8 mouse cellular contexts compared by ENCODE assay signal in genomic region chr11:60416963-60417716, GRCm38 (mm10). TPM values are rescaled to one million over a fixed set of nuclear protein-coding genes. Genes with fewer than 3 reads are reported as not detected.
A peak's percentile ranks its signal among the peaks of the same experiment; 100 is the strongest.
DNase-seq lines count a peak whose midpoint lies in the region; ATAC-seq and TF ChIP-seq lines count a peak whose summit lies in the region.

Gene Gid4 (plus strand): TSS chr11:60417145.

- H3K9me3 ChIP-seq in MEL (replicated peaks; ENCODE audit: insufficient read depth, low read length) = no peaks in the 10 kb centered on the region
- H3K9me3 ChIP-seq in forebrain, postnatal 0 days (ENCODE audit: low read length) = no peaks in the 10 kb centered on the region
- no peaks in the 10 kb centered on the region for H3K9me3 ChIP-seq in lung, embryonic 15.5 days

- no peak for TF ChIP-seq RAD21 in MEL (IDR thresholded peaks at IDR 0.05; ENCODE audit: low read depth, low read length)

- TF ChIP-seq POLR2A in MEL (IDR thresholded peaks at IDR 0.05; ENCODE audit: control insufficient read depth in 1 of 2, insufficient read depth in 1 of 2, low read depth in 1 of 2, low read length in 2 of 2, poor library complexity in 1 of 2) = peak; percentile 76 to 90
- peak; percentile 54 for TF ChIP-seq POLR2A in cerebellum, adult 2 months (IDR thresholded peaks at IDR 0.05; ENCODE audit: borderline replicate concordance, insufficient read depth, low read length)

- DNase-seq in MEL (ENCODE audit: low read depth, low spot score) = peak; percentile 100
- DNase-seq in cerebellum, adult 2 months = peak; percentile 99
- DNase-seq in forebrain, postnatal 0 days = peak; percentile 100
- peak; percentile 99 for DNase-seq in heart, postnatal 4 days
- peak; percentile 98 to 99 for DNase-seq in layer of hippocampus, adult 8-10 months (ENCODE audit: low spot score in 2 of 2)
- peak; percentile 98 for DNase-seq in ovary, adult 18-20 months (ENCODE audit: low spot score)
- peak; percentile 99 for DNase-seq in thymus, postnatal 0 days (ENCODE audit: low spot score)

- TF ChIP-seq EP300 in MEL (IDR thresholded peaks at IDR 0.05; ENCODE audit: low read depth in 1 of 2, low read length in 2 of 2) = no peak

- H3K9ac ChIP-seq in MEL (ENCODE audit: control insufficient read depth, low read depth, low read length, poor library complexity, severe bottlenecking) = peak within 1 kb of the TSS; percentile 90
- peak within 1 kb of the TSS; percentile 85 for H3K9ac ChIP-seq in forebrain, postnatal 0 days
- H3K9ac ChIP-seq in lung, embryonic 15.5 days = peak within 1 kb of the TSS; percentile 92

- TF ChIP-seq CTCF in MEL (IDR thresholded peaks at IDR 0.05 in 2 of 3, conservative IDR thresholded peaks at IDR 0.05 in 1 of 3; ENCODE audit: control insufficient read depth in 1 of 3, insufficient read depth in 1 of 3, low read depth in 2 of 3, low read length in 3 of 3, poor library complexity in 1 of 3, severe bottlenecking in 1 of 3) = no peak
- TF ChIP-seq CTCF in cerebellum, adult 2 months (IDR thresholded peaks at IDR 0.05; ENCODE audit: borderline replicate concordance, insufficient read depth, low read depth, low read length) = no peak
- TF ChIP-seq CTCF in forebrain, postnatal 0 days (IDR thresholded peaks at IDR 0.05; ENCODE audit: low read depth) = no peak

- H3K4me1 ChIP-seq in MEL (ENCODE audit: control insufficient read depth in 1 of 2, insufficient read depth in 2 of 2, low read length in 2 of 2) = peaks cover 7 to 29% of the 10 kb centered on the region in 2 experiments; a peak in 3 of 4 replicates
- H3K4me1 ChIP-seq in cerebellum, adult 2 months (ENCODE audit: control insufficient read depth, insufficient read depth, low read length) = peaks cover 3% of the 10 kb centered on the region; the same call in 1 of the 2 replicates
- H3K4me1 ChIP-seq in forebrain, postnatal 0 days (ENCODE audit: insufficient read depth) = peaks cover 16% of the 10 kb centered on the region
- peaks cover 25% of the 10 kb centered on the region for H3K4me1 ChIP-seq in lung, embryonic 15.5 days

- H3K4me2 ChIP-seq in forebrain, postnatal 0 days (ENCODE audit: low read depth) = peak within 1 kb of the TSS; percentile 83
- peak within 1 kb of the TSS; percentile 81 for H3K4me2 ChIP-seq in lung, embryonic 15.5 days

- peak within 1 kb of the TSS; percentile 91 to 96 for H3K4me3 ChIP-seq in MEL (ENCODE audit: control insufficient read depth in 1 of 2, insufficient read depth in 1 of 2, low read depth in 2 of 2, low read length in 2 of 2)
- H3K4me3 ChIP-seq in cerebellum, adult 2 months (replicated peaks; ENCODE audit: insufficient read depth, low read depth, low read length) = peak within 1 kb of the TSS; percentile 74
- peak within 1 kb of the TSS; percentile 83 for H3K4me3 ChIP-seq in forebrain, postnatal 0 days (ENCODE audit: low read depth, low read length)
- H3K4me3 ChIP-seq in lung, embryonic 15.5 days = peak within 1 kb of the TSS; percentile 98

- 1% methylated on average over 75 of the region's 81 CpGs for WGBS in cerebellum, adult 2 months
- 4% methylated on average over 77 of the region's 81 CpGs for WGBS in forebrain, postnatal 0 days
- under 1% methylated on average over 74 of the region's 81 CpGs for WGBS in lung, embryonic 15.5 days

- H3K27ac ChIP-seq in MEL (ENCODE audit: control insufficient read depth, low read depth, low read length) = peak within 1 kb of the TSS; percentile 60
- H3K27ac ChIP-seq in cerebellum, adult 2 months (ENCODE audit: insufficient read depth, low read length) = peak within 1 kb of the TSS; percentile 67
- H3K27ac ChIP-seq in forebrain, postnatal 0 days (ENCODE audit: low read depth, low read length) = peak within 1 kb of the TSS; percentile 84
- peak within 1 kb of the TSS; percentile 93 for H3K27ac ChIP-seq in lung, embryonic 15.5 days

- H3K27me3 ChIP-seq in MEL (ENCODE audit: control insufficient read depth in 1 of 2, insufficient read depth in 2 of 2, low read length in 2 of 2) = no peaks in the 10 kb centered on the region
- H3K27me3 ChIP-seq in cerebellum, adult 2 months (ENCODE audit: control insufficient read depth, insufficient read depth, low read length) = no peaks in the 10 kb centered on the region
- no peaks in the 10 kb centered on the region for H3K27me3 ChIP-seq in forebrain, postnatal 0 days (ENCODE audit: insufficient read depth, low read length)
- no peaks in the 10 kb centered on the region for H3K27me3 ChIP-seq in lung, embryonic 15.5 days

- peak; percentile 97 for ATAC-seq in forebrain, postnatal 0 days
- peak; percentile 96 for ATAC-seq in lung, embryonic 15.5 days (ENCODE audit: borderline replicate concordance, extremely low read depth, low FRiP score, low TSS enrichment)

- peaks cover 0 to 24% of the 10 kb centered on the region in 2 experiments; a peak in 2 of 4 replicates for H3K36me3 ChIP-seq in MEL (ENCODE audit: control insufficient read depth in 1 of 2, insufficient read depth in 2 of 2, low read length in 2 of 2)
- no peaks in the 10 kb centered on the region for H3K36me3 ChIP-seq in forebrain, postnatal 0 days (ENCODE audit: insufficient read depth)
- no peaks in the 10 kb centered on the region for H3K36me3 ChIP-seq in lung, embryonic 15.5 days

- peaks cover 42% of the 10 kb centered on the region for H3K79me2 ChIP-seq in MEL (ENCODE audit: control insufficient read depth, insufficient read depth, low read length, poor library complexity)

TF ChIP-seq in MEL, 35 proteins besides CTCF, POLR2A, EP300 and RAD21 (continues in another document):
- TF ChIP-seq E2F4 (IDR thresholded peaks at IDR 0.05; ENCODE audit: borderline replicate concordance, low read depth, low read length) (peak; percentile 90), JUND (IDR thresholded peaks at IDR 0.05; ENCODE audit: low read depth, low read length) (no peak), MXI1 (IDR thresholded peaks at IDR 0.05; ENCODE audit: low read depth, low read length) (peak; percentile 97), MAZ (IDR thresholded peaks at IDR 0.05; ENCODE audit: low read depth, low read length) (peak; percentile 13), MAFK (IDR thresholded peaks at IDR 0.05; ENCODE audit: borderline replicate concordance, low read depth, low read length) (no peak), ZMIZ1 (IDR thresholded peaks at IDR 0.05; ENCODE audit: low read depth, low read length) (peak; percentile 61; the same call in 1 of the 2 replicates), TAL1 (IDR thresholded peaks at IDR 0.05; ENCODE audit: low read length) (no peak), USF1 (IDR thresholded peaks at IDR 0.05; ENCODE audit: low read depth, low read length) (peak; percentile 100), KAT2A (conservative IDR thresholded peaks at IDR 0.05; ENCODE audit: low read depth, low read length) (peak; percentile 94), NELFE (IDR thresholded peaks at IDR 0.05; ENCODE audit: low read depth, low read length) (peak; percentile 74), HCFC1 (IDR thresholded peaks at IDR 0.05; ENCODE audit: low read depth, low read length) (peak; percentile 98), MEF2A (IDR thresholded peaks at IDR 0.05; ENCODE audit: extremely low read depth, insufficient replicate concordance, low read depth, low read length, poor library complexity, severe bottlenecking) (0 out of 2 replicates have a peak, but pooled peaks have one; percentile 11), MYB (IDR thresholded peaks at IDR 0.05; ENCODE audit: low read depth, low read length) (no peak), MYC (IDR thresholded peaks at IDR 0.05; ENCODE audit: low read depth, low read length) (peak; percentile 97), ELF1 (IDR thresholded peaks at IDR 0.05; ENCODE audit: low read depth, low read length) (peak; percentile 74; the same call in 1 of the 2 replicates), ZKSCAN1 (IDR thresholded peaks at IDR 0.05; ENCODE audit: low read depth, low read length) (no peak), CHD2 (IDR thresholded peaks at IDR 0.05; ENCODE audit: low read length) (peak; percentile 64; the same call in 1 of the 2 replicates), ZC3H11A (IDR thresholded peaks at IDR 0.05; ENCODE audit: low read depth, low read length) (no peak), GATA1 (IDR thresholded peaks at IDR 0.05; ENCODE audit: low read depth, low read length) (no peak), TBP (IDR thresholded peaks at IDR 0.05; ENCODE audit: low read depth, low read length) (peak; percentile 75), MAX (IDR thresholded peaks at IDR 0.05; ENCODE audit: low read length) (peak; percentile 100), TCF12 (IDR thresholded peaks at IDR 0.05; ENCODE audit: low read depth, low read length) (peak; percentile 53), GABPA (IDR thresholded peaks at IDR 0.05; ENCODE audit: low read depth, low read length) (no peak), POLR2AphosphoS5 (IDR thresholded peaks at IDR 0.05; ENCODE audit: borderline replicate concordance, low read depth, low read length) (no peak), UBTF (IDR thresholded peaks at IDR 0.05; ENCODE audit: borderline replicate concordance, insufficient read depth, low read depth, low read length) (no peak), ZNF384 (IDR thresholded peaks at IDR 0.05; ENCODE audit: low read depth, low read length) (no peak), BHLHE40 (IDR thresholded peaks at IDR 0.05; ENCODE audit: borderline replicate concordance, low read depth, low read length) (peak; percentile 82; the same call in 1 of the 2 replicates), CHD1 (IDR thresholded peaks at IDR 0.05; ENCODE audit: low read depth, low read length) (no peak), POLR2AphosphoS2 (IDR thresholded peaks at IDR 0.05; ENCODE audit: low read length) (peak; percentile 50; the same call in 1 of the 2 replicates), ETS1 (IDR thresholded peaks at IDR 0.05; ENCODE audit: low read depth, low read length) (0 out of 2 replicates have a peak, but pooled peaks have one; percentile 29), USF2 (IDR thresholded peaks at IDR 0.05; ENCODE audit: borderline replicate concordance in 1 of 2, insufficient read depth in 1 of 2, low read depth in 1 of 2, low read length in 2 of 2) (peak; percentile 85 to 96; a peak in 3 of 4 replicates)

RNA-seq across cellular contexts. Expression of gene Gid4, which starts in this region (rescaled TPM):
- total RNA-seq in MEL (2012; rRNA removed) = 25.2 and 28.6 TPM in 2 replicates
- polyA plus RNA-seq in MEL (2012; ENCODE audit: insufficient read depth in 1 of 2, insufficient read length in 2 of 2, low read depth in 1 of 2, low replicate concordance in 2 of 2, missing spikeins in 1 of 2) = 100 to 1,000 TPM in 1 of 2 experiments, 10 to 100 TPM in 1; 25.3 to 114 TPM
- polyA plus RNA-seq in cerebellum, adult 2 months (2012; rRNA removed) = 39.1 and 41.6 TPM in 2 replicates
- total RNA-seq in forebrain, postnatal 0 days (2014; rRNA removed) = 30.8 and 35.7 TPM in 2 replicates
- polyA plus RNA-seq in forebrain, postnatal 0 days (2015; fragmentation: Nextera tagmentation; extraction: Ambion mirVana) = 14.8 and 22.6 TPM in 2 replicates
- 10 to 100 TPM; 23.9 to 25.6 TPM for total RNA-seq in heart, postnatal 4 days (2021)
- 10 to 100 TPM; 42.0 to 50.6 (median 46.2) TPM for total RNA-seq in layer of hippocampus, adult 8-10 months (2022)
- 23.7 and 25.5 TPM in 2 replicates for polyA plus RNA-seq in lung, embryonic 15.5 days (2015; fragmentation: Nextera tagmentation; extraction: Ambion mirVana)
- polyA plus RNA-seq in thymus, postnatal 0 days (2015; fragmentation: Nextera tagmentation; extraction: Ambion mirVana) = 15.0 and 16.3 TPM in 2 replicates

Comparison
In these comparisons a context has a peak if more than half of its experiments do, and no peak if none do; other contexts are left out.
1. Peak in every context shown above with its lines: DNase-seq, ATAC-seq, H3K4me3 ChIP-seq and H3K27ac ChIP-seq.